Mouse (Mus musculus) myocyte (in vitro differentiated cells): ENCODE measurements at regions not wholly inside any gene's neighbourhood (a gene's known extent, or its start where the extent isn't known, plus 50 kb on each side); places are given as distances from the start of the nearest gene placed in this dataset.

Source experiments
- H3K27me3 ChIP-seq: one replicate; pipeline ENCODE4 v1.6.1; 2011; ENCODE audit not compliant: control insufficient read depth, insufficient read depth, insufficient read length
- H3K36me3 ChIP-seq: one replicate; pipeline ENCODE4 v1.6.1; 2011; ENCODE audit not compliant: control insufficient read depth, insufficient read depth
- H3K4me2 ChIP-seq: one replicate; pipeline ENCODE4 v1.6.1; 2011; ENCODE audit warnings: low read depth, control low read depth
- H3K4me3 ChIP-seq: one replicate; pipeline ENCODE4 v1.5.1; 2011; ENCODE audit warnings: mild to moderate bottlenecking, control low read depth, moderate library complexity
- H3K79me2 ChIP-seq: one replicate; pipeline ENCODE4 v1.6.1; 2011; ENCODE audit not compliant: control insufficient read depth, insufficient read depth
- H3ac ChIP-seq: one replicate; pipeline ENCODE4 v1.6.1; 2011; ENCODE audit not compliant: control insufficient read depth, insufficient read length
- CEBPB ChIP-seq: IDR thresholded peaks from 2 replicates; pipeline ENCODE4 v1.6.1; 2011; ENCODE audit warnings: mild to moderate bottlenecking, moderate library complexity; ENCODE audit not compliant: poor library complexity, insufficient read depth, severe bottlenecking
- E2F4 ChIP-seq: IDR thresholded peaks from one replicate; pipeline ENCODE4 v1.6.1; 2011; ENCODE audit warnings: mild to moderate bottlenecking, control low read depth, moderate library complexity; ENCODE audit not compliant: insufficient read depth
- MYOD1 ChIP-seq, 3 experiments: IDR thresholded peaks; one replicate each; pipeline ENCODE4 v1.6.1; 2011; ENCODE audit warnings: control low read depth in 2 of 3, low read depth in 2 of 3, mild to moderate bottlenecking in 2 of 3, moderate library complexity in 1 of 3; ENCODE audit not compliant: insufficient read length in 2 of 3, control insufficient read depth in 1 of 3
- MYOG ChIP-seq, 3 experiments: IDR thresholded peaks; one replicate each; pipeline ENCODE4 v1.6.1; 2011; ENCODE audit warnings: control low read depth in 2 of 3, low read depth in 2 of 3, mild to moderate bottlenecking in 2 of 3; ENCODE audit not compliant: insufficient read length in 2 of 3, control insufficient read depth in 1 of 3, insufficient read depth in 1 of 3
- POLR2AphosphoS2 ChIP-seq: IDR thresholded peaks from one replicate; pipeline ENCODE4 v1.6.1; 2011; ENCODE audit warnings: low read depth, control low read depth; ENCODE audit not compliant: insufficient read length
- SRF ChIP-seq: IDR thresholded peaks from one replicate; pipeline ENCODE4 v1.6.1; 2011; ENCODE audit warnings: low read depth; ENCODE audit not compliant: control insufficient read depth, insufficient read length
- TCF12 ChIP-seq: IDR thresholded peaks from one replicate; pipeline ENCODE4 v1.6.1; 2011; ENCODE audit warnings: mild to moderate bottlenecking, control low read depth; ENCODE audit not compliant: poor library complexity, insufficient read depth, severe bottlenecking
- TCF3 ChIP-seq: IDR thresholded peaks from one replicate; pipeline ENCODE4 v1.6.1; 2011; ENCODE audit warnings: low read depth, control low read depth; ENCODE audit not compliant: insufficient read length

DNA sequence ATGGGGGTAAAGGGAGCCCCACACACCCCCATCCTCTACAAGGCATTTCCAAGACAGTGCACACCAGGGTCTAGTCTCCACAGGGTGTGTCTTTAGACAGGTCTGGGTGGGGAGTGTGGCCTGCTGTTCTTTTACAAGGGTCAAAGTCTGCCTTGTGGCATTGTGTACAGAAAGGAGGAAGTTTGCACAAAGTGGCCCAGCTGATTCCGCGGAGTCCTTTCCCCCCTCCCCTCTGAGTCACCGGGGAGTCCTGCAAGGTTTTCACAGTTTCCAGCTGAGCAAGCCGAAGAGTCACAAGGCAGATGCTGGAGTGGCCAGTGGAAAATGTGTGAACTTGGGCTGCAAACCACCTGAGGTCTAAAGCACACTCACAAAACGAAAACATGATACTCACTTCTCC, 65.4 kb downstream of the Dyrk2 start:
- Histone ChIP-seq H3K79me2 (no peaks in the 10 kb centered on the region), H3K27me3 (no peaks in the 10 kb centered on the region), H3K4me3 (no peak overlapping the region), H3K4me2 (no peak overlapping the region), H3K36me3 (no peaks in the 10 kb centered on the region), H3ac (no peak overlapping the region)
- TF ChIP-seq CEBPB (no peak), POLR2AphosphoS2 (no peak), MYOG (IDR thresholded peaks at IDR 0.05; ENCODE audit: control insufficient read depth in 1 of 3, insufficient read depth in 1 of 3, insufficient read length in 2 of 3, low read depth in 2 of 3) (no peak), E2F4 (no peak), TCF3 (no peak), TCF12 (no peak), SRF (no peak), MYOD1 (IDR thresholded peaks at IDR 0.05; ENCODE audit: control insufficient read depth in 1 of 3, insufficient read length in 2 of 3, low read depth in 2 of 3) (no peak)
